Mouse (Mus musculus): ENCODE measurements around the gene Tmem242.

Gene Tmem242

DNA sequence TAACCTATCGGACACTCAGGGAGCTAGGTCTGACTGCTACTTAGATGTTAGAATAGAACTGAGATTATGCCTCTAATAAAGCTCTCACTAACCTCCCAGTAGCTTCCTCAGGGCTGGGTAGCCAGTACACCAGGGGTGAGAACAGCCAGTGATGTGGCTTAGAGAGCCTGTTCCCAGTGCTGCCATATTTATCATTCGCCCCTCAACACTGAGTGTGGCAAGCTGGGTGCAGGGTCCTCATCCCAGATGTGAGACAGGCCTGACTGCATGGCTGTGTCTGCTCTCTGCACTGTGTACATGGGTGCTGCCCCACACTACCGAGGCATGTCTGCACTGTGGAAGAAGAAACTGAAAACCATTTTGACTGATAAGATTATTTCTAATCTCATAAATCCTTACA, 26.0 kb downstream of the Tmem242 start:
- DNase-seq = no peak

DNA sequence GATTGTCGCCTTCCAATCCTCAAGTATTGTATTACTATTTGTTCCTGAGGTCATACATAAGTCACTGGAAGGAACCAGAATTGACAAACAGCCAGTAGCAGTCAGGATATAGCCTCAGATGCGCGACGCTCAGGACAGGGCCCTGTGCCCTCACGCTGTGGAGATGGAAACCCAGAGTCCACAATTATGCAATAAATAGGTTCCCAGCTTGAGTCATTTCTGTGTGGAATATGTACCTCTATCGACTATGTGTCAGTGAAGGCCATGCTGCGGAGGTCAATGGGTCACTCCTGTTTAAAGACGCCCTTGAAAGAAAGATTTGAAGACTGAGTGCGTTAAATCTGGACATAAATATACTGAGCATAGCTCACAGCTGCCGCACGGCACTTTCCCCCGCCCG, 26.7 kb downstream of the Tmem242 start:
- no peak for DNase-seq

GRCm38 (mm10) chr17:5412740-5413139, 27.3 kb downstream of the Tmem242 start:
- no peak for DNase-seq

- no peak for DNase-seq
These were observed 27.8 kb downstream of the Tmem242 start for GRCm38 (mm10) chr17:5412301-5412700.

- DNase-seq = no peak
These were observed 28.9 kb downstream of the Tmem242 start for GRCm38 (mm10) chr17:5411205-5411604.

DNA sequence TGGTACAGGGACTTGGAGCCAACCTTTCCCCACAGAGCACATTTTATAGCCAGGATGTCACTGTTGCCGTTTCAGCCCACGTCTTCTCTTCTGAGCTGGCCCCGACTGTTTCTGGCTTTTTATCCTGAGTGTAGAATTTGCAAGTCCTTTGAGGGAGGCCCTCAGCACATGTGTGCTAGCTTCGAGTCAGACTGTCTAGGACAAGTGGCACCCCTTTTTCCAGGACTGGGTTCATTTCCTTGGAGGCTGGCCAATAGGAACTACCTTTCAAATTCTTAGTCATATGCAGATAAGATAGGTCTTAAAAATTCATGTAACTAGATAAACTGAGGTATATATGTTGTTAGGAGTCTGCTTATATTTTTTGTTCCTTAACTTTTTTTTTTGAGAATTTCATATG, 29.7 kb downstream of the Tmem242 start:
- DNase-seq = no peak

- no peak for DNase-seq
These were observed 33.0 kb downstream of the Tmem242 start for GRCm38 (mm10) chr17:5407030-5407429.

GRCm38 (mm10) chr17:5406566-5406965, 33.5 kb downstream of the Tmem242 start:
- DNase-seq = no peak

DNA sequence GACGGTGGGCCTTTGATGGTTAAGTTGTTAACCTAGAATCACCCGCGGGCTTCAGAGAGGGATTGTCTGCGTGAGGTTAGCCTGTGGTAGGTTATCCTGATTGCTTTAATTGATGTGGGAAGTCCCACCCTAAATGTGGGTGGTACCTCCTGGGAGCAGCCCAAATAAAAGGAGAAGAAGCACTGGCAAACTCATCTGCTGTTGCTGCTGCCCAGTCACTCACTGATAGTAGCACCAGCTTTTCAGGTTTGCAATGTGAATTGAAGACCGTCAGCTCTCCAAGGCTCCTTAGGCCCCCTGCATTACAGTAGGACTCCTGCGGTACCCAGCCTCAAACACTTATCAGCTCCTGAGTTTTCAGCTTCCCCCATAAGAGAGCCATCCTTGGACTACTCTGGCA, 36.2 kb downstream of the Tmem242 start:
- no peak for DNase-seq

GRCm38 (mm10) chr17:5402624-5403023, 37.4 kb downstream of the Tmem242 start:
- peak; percentile 88 for DNase-seq

- DNase-seq = peak; percentile 84
These were observed 38.0 kb downstream of the Tmem242 start for GRCm38 (mm10) chr17:5402069-5402468.

DNA sequence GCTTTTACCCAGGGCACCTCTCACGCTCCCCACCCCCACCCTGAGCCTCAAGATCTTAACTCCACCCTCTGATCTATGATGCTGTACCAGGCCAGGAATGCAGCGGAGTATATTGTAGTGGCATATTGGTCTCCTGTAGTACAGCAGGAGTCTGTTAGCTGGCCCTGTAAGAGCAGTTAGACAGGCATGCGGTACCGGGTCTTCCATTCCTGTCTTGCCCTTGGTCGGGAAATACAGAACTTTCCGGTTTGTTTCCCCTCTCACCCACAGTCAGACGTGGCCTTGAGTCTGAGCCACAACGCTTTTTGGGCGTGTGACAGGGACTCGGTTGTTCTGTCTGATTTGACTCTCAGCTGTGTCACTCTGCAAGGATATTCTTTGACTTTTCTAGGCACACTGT, 38.8 kb downstream of the Tmem242 start:
- DNase-seq = no peak

DNA sequence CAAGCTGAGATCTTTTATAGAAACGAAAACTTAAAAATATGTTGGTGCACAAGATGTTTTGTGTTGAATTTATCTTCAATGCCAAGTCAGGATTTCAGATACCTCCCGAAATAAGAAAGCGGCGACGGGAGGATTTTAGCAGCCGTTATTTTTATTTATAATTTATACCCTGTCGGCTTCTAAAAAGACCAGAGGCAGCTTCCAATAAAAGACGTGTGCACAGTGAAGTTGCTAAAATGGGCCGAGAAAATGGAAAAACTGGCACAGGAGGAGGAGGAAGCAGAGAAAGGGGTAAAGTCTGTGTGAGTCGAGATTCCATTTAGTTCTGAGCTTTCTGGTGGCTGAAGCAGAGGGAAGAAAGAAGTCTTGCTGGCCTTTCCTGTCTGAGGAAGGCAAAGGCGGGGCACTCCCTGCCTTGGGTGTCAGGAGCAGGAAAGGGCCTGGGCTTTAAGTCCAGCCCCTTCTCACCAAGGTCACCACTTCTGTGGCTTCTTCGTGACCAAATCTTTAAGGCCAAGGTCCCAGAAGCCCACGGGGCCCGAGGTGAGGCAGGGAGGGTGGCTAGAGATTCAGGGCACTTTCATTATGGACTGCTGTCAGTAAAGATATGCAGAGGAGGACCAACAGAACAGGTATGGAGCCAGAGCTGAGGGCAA, 39.5 kb downstream of the Tmem242 start:
- DNase-seq = no peak

- DNase-seq = peak; percentile 90
These were observed 42.7 kb downstream of the Tmem242 start for GRCm38 (mm10) chr17:5397148-5398007.

GRCm38 (mm10) chr17:5396213-5396612, 43.8 kb downstream of the Tmem242 start:
- DNase-seq = no peak

- DNase-seq = no peak
These were observed 44.4 kb downstream of the Tmem242 start for GRCm38 (mm10) chr17:5395454-5396205.

GRCm38 (mm10) chr17:5390682-5391081, 49.4 kb downstream of the Tmem242 start:
- DNase-seq = no peak

- DNase-seq = no peak
These were observed 51.7 kb downstream of the Tmem242 start for GRCm38 (mm10) chr17:5388351-5388750.

DNA sequence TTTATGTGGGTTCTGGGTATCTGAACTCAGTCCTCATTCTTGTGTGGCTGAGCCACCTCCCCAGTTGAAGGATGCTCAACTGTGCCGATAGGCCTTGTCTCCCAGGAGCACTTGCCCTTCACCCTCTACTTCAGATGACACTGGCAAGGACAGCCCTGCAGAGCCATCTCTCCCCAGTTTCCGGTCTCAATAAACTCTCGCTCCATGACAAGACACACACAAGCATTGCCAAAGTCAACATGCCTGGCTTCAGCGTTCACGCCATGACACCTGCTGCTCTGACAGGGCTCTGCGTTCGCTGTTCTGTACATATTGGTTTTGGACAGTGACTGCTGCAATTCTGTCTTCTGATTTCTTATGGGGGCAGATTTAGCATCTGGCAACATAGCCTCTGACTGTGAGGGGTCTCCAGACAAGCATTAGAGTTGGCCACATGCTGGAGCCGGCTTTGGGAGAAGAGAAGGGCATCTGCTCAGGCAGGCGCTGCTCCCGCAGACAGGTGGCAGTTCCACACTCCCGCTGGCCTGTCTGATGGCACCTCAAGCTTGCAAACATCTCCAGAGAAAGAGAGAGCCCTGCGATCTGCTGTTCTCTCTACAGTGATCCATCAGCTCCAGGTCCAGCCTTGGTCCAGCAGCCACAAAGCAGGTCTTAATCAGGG, 53.0 kb downstream of the Tmem242 start:
- DNase-seq = no peak

- no peak for DNase-seq
These were observed 54.4 kb downstream of the Tmem242 start for GRCm38 (mm10) chr17:5385694-5386093.

GRCm38 (mm10) chr17:5377930-5378310, 62.1 kb downstream of the Tmem242 start:
- DNase-seq = peak; percentile 56

DNA sequence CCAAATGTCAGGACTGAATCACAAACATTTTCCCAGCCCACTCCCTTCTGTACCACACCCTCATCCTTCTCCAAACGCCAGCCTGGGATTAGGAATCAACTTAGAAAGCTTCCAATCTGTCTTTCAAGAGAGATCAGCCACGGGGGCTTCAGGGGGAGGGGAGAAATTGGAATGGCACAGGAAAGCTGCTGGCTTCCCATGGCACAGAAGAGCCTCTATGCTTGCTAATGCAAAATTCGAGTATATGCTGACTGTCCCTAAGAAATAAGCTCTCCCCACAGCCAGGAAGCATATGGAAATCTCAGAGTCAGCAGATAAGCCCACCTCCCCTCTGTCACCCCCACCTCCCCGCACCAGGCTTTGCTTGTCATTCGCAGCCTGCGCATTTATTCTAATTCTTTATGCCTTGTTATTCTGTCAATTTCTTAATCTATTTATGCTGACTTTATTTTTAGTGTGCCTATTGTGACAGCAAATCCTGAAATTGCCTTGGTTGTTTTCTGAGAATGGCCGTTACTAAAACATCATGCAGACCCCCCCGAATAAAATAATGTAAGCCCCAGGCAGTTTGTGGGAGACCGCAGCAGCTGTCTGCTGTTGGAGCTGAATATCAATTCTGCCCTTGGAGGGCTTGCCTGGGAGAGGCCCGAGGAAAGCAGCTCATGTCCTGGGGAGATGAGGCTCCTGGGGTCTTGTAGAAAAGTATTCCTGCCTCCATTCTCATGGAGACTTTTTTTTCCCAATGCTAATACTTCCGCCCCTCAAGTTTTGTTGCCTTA, 62.7 kb downstream of the Tmem242 start:
- no peak for DNase-seq
